In the genomic region with DNA sequence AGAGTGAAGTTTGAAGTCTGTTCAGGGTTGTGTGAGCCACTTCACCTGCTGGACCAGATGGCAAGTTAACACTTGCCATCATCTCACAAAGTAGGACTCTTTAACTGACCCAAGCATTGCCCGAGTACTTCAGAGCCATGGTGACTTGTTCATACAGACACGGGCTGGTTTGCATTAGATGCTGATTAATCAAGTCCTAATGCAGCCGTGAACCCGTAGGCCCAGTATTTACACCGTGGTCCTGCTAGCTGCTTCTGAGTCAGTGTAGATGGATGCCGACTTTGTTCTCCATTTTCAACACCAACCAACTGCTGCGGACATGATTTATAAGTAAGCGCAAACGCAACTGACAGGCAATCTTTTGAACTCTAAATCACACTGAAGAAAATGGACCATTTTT, we compare ENCODE assay signal across 16 mouse cellular contexts.
"Had no signal": no experiment of that assay in that cellular context is flagged by ENCODE, and none has a peak within 500 bp of the region (broad histone marks: within the 10 kb centered on the region; RNA-seq: fewer than 3 reads in every experiment).

No protein-coding gene starts in this region.

- H3K27ac ChIP-seq: lung, embryonic 15.5 days; macrophage; midbrain, embryonic 12.5 days; midbrain, embryonic 15.5 days; neural tube, embryonic 12.5 days; stomach, embryonic 15.5 days; stomach, postnatal 0 days had no signal

- H3K4me3 ChIP-seq: lung, embryonic 15.5 days; megakaryocyte, embryonic 14.5 days; midbrain, embryonic 12.5 days; midbrain, embryonic 15.5 days; neural tube, embryonic 12.5 days; stomach, embryonic 15.5 days had no signal

- H3K27me3 ChIP-seq: lung, embryonic 15.5 days; megakaryocyte, embryonic 14.5 days; midbrain, embryonic 12.5 days; midbrain, embryonic 15.5 days; neural tube, embryonic 12.5 days; stomach, embryonic 15.5 days had no signal

- H3K36me3 ChIP-seq: lung, embryonic 15.5 days; midbrain, embryonic 12.5 days; midbrain, embryonic 15.5 days; neural tube, embryonic 12.5 days; stomach, embryonic 15.5 days had no signal

- H3K4me1 ChIP-seq: lung, embryonic 15.5 days; megakaryocyte, embryonic 14.5 days; midbrain, embryonic 15.5 days; neural tube, embryonic 12.5 days; stomach, embryonic 15.5 days had no signal

- H3K9me3 ChIP-seq: lung, embryonic 15.5 days; midbrain, embryonic 12.5 days; midbrain, embryonic 15.5 days; neural tube, embryonic 12.5 days; stomach, embryonic 15.5 days had no signal

- DNase-seq: liver, postnatal 0 days; lung, adult 2 months; lung, postnatal 14 days; lung, postnatal 36 days; right cerebral cortex, postnatal 14 days; thymus, adult 18-20 months; thymus, postnatal 14 days; thymus, postnatal 36 days had no signal
